Mouse (Mus musculus): ENCODE measurements around the gene Olfr695. TPM values are rescaled to one million over a fixed set of nuclear protein-coding genes. Genes with fewer than 3 reads are reported as not detected.

Olfr695 gene
- polyA plus RNA-seq (2012; rRNA removed), result not detected in 2 replicates

DNA sequence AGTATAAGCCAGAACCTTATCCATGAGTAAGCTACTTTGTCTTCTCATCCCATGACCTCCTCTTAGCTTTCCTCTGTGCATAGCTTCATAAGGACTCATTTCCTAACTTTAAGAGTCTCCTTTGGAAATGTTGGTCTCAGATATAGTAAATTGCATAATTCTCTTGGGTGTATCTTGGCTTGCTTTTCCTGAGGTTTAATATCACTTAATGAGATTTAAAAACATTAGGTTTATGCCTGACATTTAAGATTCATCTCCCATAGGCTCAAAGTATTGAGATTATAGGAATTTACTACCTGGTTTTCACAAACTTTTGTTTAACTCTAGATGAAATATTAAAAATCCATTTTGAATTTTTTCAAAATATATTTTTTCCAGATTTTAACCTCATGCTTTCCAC, at the start of gene Olfr695:
Gene Olfr695, minus strand, starts transcription at position 101 of the 400 bp plus-strand sequence.

DNA sequence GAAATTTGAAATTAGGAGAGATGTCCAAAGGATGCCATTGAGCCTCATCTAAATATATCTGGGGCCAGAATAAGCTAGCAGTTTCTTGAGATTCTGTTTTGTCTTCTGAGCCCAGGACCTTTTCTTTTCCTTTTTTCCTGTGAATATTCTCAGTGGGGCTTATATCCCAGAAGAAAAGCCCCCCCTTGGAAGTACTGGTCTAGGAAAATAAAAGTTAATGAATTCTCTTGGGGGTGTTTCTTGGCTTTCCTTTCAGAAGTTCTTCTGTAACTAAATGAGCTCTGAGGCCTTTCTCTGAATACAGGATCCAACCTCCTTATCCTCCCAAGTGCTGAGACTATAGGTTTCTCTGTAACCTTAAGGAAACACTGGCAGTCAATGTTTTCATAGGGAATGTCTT, 39.1 kb upstream of the Olfr695 start, which contains the start of gene Olfr698:
Gene Olfr698, minus strand, starts transcription at position 101 of the 400 bp plus-strand sequence.

DNA sequence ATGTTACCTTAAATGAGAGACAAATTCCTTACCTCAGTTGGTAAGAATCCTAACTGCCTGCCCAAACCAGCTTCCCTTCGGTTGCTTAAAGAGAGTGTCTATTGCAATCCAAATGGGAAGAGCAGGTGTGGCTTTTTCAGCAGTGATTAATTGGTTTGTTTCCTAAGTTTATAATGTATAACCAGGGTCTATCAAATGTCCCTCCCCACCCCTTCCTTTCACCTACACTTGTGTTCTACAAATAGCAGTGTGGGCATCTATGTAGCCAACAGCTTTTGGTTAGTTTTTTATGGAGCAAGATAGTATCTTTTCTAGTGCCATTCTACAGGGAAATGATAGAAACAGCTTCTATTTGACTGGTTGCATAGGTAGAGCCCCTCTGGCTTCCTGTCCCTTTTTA, 26.1 kb upstream of the Olfr695 start, which contains the start of gene Olfr697:
Gene Olfr697, minus strand, starts transcription at position 101 of the 400 bp plus-strand sequence.

DNA sequence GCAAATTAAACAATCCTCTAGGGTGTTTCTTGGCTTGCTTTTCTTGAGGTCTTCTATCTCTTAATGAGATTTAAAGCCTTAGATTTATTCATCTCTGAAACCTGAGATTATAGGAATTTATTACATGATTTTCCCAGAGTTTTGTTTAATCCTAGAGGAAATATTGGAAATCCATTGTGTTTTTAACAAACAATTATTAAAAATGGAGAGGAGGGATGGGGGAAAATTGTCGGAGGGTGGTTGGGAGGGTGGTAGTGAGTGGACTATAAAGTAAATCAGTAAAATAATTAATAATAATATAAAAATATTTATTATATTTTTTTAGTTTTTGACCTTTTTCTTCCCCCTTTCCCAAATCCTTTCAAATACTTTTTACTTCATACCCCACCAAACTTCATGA, 24.5 kb downstream of the Olfr695 start, which contains the start of gene Olfr694:
Gene Olfr694, minus strand, starts transcription at position 101 of the 400 bp plus-strand sequence.

DNA sequence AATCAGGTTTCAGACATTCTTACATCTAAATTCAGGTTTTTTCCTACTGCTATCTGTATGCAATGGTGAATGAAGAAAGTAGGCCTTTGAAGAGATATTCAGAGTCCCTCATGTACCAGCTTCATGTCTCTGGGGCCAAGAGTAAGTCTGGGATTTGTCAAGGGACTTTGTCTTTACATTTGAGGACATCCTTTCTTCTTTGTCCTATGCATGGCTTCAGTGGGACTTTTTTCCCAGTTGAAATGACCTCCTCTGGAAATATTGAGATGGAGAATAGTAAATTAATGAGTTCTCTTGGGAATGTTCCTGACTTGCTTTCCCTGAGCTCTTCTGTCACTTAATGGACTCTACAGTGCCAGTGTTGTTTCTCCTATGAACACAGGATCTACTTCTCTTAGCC, 35.7 kb downstream of the Olfr695 start, which contains the start of gene Olfr693:
Gene Olfr693, minus strand, starts transcription at position 101 of the 400 bp plus-strand sequence.

Other genes starting within 250 kb of the Olfr695 start
- not detected in 2 replicates for gene Olfr693, start 35.8 kb downstream of the Olfr695 start, polyA plus RNA-seq (2012; rRNA removed)
- gene Olfr694, start 24.6 kb downstream of the Olfr695 start, polyA plus RNA-seq (2012; rRNA removed), result not detected in 2 replicates
- gene Olfr697, start 26.0 kb upstream of the Olfr695 start, polyA plus RNA-seq (2012; rRNA removed), result not detected in 2 replicates
- not detected in 2 replicates for gene Olfr698, start 39.0 kb upstream of the Olfr695 start, polyA plus RNA-seq (2012; rRNA removed)
- gene Olfr699, start 76.8 kb upstream of the Olfr695 start, polyA plus RNA-seq (2012; rRNA removed), result not detected in 2 replicates
- not detected in 2 replicates for gene Olfr700, start 92.4 kb upstream of the Olfr695 start, polyA plus RNA-seq (2012; rRNA removed)
- not detected in 2 replicates for gene Olfr701, start 97.7 kb upstream of the Olfr695 start, polyA plus RNA-seq (2012; rRNA removed)
- not detected in 2 replicates for gene Olfr702, start 117.5 kb upstream of the Olfr695 start, polyA plus RNA-seq (2012; rRNA removed)
- not detected in 2 replicates for gene Olfr703, start 127.0 kb upstream of the Olfr695 start, polyA plus RNA-seq (2012; rRNA removed)
- gene Olfr704, start 146.8 kb upstream of the Olfr695 start, polyA plus RNA-seq (2012; rRNA removed), result not detected in 2 replicates
- not detected in 2 replicates for gene Olfr705, start 160.5 kb upstream of the Olfr695 start, polyA plus RNA-seq (2012; rRNA removed)
- not detected in 2 replicates for gene Olfr706, start 171.8 kb upstream of the Olfr695 start, polyA plus RNA-seq (2012; rRNA removed)
- not detected in 2 replicates for gene Olfr707, start 184.8 kb upstream of the Olfr695 start, polyA plus RNA-seq (2012; rRNA removed)
- not detected in 2 replicates for gene Olfr1532-ps1, start 191.6 kb upstream of the Olfr695 start, polyA plus RNA-seq (2012; rRNA removed)
- gene Olfr709-ps1, start 215.8 kb upstream of the Olfr695 start, polyA plus RNA-seq (2012; rRNA removed), result not detected in 2 replicates
- gene Olfr710, start 231.9 kb upstream of the Olfr695 start, polyA plus RNA-seq (2012; rRNA removed), result not detected in 2 replicates
- not detected in 2 replicates for gene Olfr6, start 247.5 kb upstream of the Olfr695 start, polyA plus RNA-seq (2012; rRNA removed)

All from central nervous system, embryonic 11.5 days (tissue).